Mouse (Mus musculus) kidney, adult 2 months (tissue): Measurements from ENCODE around the gene Cdk5r2. TPM values are rescaled to one million over a fixed set of nuclear protein-coding genes. Genes with fewer than 3 reads are reported as not detected.
A peak's percentile ranks its signal among the peaks of the same experiment; 100 is the strongest.

Experiments
- DNase-seq: peaks from one replicate; pipeline ENCODE4 v3.0.0; 2021
- H3K27ac ChIP-seq: fragments of 200-500 bp; 2 replicates; pipeline ENCODE4 v1.5.1; 2012; ENCODE audit warnings: low read depth, low read length, control low read depth, inconsistent platforms; ENCODE audit not compliant: insufficient read depth
- H3K27me3 ChIP-seq: fragments of 200-500 bp; replicated peaks from 2 replicates; pipeline ENCODE4 v1.6.1; 2012; ENCODE audit warnings: mild to moderate bottlenecking, moderate library complexity, low read length, inconsistent platforms; ENCODE audit not compliant: control insufficient read depth, insufficient read depth
- H3K36me3 ChIP-seq: fragments of 200-500 bp; 2 replicates; pipeline ENCODE4 v1.6.1; 2012; ENCODE audit warnings: mild to moderate bottlenecking, moderate library complexity, low read length, inconsistent platforms; ENCODE audit not compliant: control insufficient read depth, insufficient read depth
- H3K4me1 ChIP-seq: fragments of 200-500 bp; 2 replicates; pipeline ENCODE4 v1.6.1; 2011; ENCODE audit warnings: low read length; ENCODE audit not compliant: control insufficient read depth, insufficient read depth
- H3K4me3 ChIP-seq: fragments of 200-500 bp; 2 replicates; pipeline ENCODE4 v1.5.1; 2011; ENCODE audit warnings: mild to moderate bottlenecking, low read depth, low read length, control low read depth; ENCODE audit not compliant: insufficient read depth
- CTCF ChIP-seq: fragments of 200-500 bp; conservative IDR thresholded peaks from 2 replicates; pipeline ENCODE4 v1.5.1; 2011; ENCODE audit warnings: low read depth, mild to moderate bottlenecking, control low read depth, low read length, moderate library complexity, mixed read lengths; ENCODE audit not compliant: insufficient read depth, insufficient read length
- POLR2A ChIP-seq: fragments of 200-500 bp; IDR thresholded peaks from one replicate; pipeline ENCODE4 v1.6.1; 2011; ENCODE audit warnings: low read depth, low read length, control low read depth
- WGBS: fragments of 180-500 bp; shearing (Covaris S2); methylation state at CpG from one replicate; pipeline ENCODE4 v1.1.7; 2018; 5-methylcytosine and 5-hydroxymethylcytosine counted together
- polyA plus RNA-seq: library from polyadenylated mRNA; depleted of rRNA; stranded (reverse); fragments of >200 nt; gene quantifications from 2 replicates; pipeline ENCODE4 v1.2.3, GENCODE M21; 2012; rRNA removed

Gene Cdk5r2
- polyA plus RNA-seq, 1 experiment: 0.31 TPM

DNA sequence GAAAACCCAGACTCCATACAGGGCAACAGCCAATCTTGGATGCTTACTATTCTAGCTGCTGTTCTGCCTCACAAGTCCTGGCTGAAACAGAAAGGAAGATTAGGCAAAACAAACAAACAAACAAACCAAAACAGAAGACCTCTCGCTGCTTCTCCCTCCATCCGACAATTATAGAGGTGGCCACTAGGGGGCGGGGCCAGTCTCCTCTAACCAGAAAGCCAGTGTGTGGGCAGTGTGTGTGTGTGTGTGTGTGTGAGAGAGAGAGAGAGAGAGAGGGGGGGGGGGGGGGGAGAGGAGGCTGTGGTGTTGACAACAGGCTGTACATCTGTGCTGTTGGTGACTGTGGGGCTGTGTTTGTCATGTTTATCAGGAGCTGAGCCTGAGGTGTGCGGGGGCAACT is 40.2 kb downstream of the Cdk5r2 start:
- DNase-seq: peak; percentile 58
- H3K4me3 ChIP-seq: no peak overlapping the region
- TF ChIP-seq POLR2A: no peak
- peak; percentile 58 for TF ChIP-seq CTCF
- H3K36me3 ChIP-seq: no peaks in the 10 kb centered on the region
- no peak overlapping the region for H3K27ac ChIP-seq
- H3K4me1 ChIP-seq: 0 out of 2 replicates have a peak, but pooled peaks cover 4% of the 10 kb centered on the region
- 24% methylated on average over 4 of the region's 4 CpGs for WGBS
- no peaks in the 10 kb centered on the region; the same call in 1 of the 2 replicates for H3K27me3 ChIP-seq

DNA sequence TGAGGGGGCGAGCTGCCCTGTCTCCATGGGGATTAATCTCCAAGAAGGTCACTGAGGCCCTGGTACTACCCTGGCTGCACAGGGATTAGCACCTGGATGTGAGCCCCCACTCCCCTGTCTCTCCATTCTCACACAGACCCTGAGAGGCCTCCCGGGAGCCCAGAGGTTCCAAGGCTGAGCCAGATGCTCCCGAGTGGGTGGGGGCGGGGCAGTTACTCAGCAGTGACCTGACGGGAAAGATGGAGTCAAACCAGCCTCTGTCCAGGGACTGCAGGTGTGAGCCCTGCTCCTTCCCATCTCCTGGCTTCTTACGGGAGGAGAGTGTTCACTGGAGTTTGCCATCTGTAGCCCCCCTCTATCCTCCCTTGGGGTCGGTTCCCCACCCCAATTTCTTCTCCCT is 43.2 kb downstream of the Cdk5r2 start:
- TF ChIP-seq POLR2A: no peak
- no peak for TF ChIP-seq CTCF
- WGBS: 16% methylated on average over 7 of the region's 7 CpGs
- Histone ChIP-seq H3K27me3 (no peaks in the 10 kb centered on the region), H3K4me3 (no peak overlapping the region), H3K27ac (no peak overlapping the region), H3K36me3 (no peaks in the 10 kb centered on the region), H3K4me1 (0 out of 2 replicates have a peak, but pooled peaks cover 5% of the 10 kb centered on the region)
- DNase-seq: no peak

DNA sequence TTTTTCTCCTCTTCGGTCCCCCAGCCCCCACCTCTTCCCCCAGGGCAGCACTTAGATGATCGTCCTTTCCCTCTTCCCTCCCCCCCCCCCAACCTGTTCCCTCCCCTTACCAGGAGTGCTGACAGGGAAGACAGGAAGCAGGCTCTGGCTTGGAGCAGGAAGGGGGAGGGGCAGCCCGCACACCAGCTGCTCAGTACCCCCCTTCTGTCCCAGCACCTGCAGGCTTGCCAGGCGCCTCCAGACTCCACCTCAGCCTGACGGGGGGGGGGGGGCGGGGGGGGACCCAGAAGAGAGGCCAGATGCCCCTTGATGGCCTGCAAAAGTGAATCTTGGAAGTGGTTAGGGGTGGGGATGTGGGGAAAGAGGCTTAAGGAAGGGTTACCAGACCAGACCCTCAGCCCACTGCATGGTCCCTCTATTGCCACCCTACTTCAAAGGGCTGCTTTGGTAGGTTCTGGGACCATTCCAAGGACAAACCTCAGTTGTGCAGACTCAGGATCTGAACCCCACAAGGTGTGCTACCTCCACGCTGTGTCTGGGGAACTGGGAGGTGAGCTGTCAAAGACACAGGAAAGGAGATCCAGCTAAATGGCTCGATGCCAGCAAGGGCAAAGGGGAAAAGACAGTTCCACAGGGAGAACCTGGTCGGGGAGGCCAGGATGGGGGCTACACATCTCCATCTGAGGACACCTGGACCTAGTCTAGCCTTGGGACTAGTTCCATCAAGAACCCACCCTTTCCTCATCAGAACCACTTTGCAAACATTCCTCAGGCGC is 44.1 kb downstream of the Cdk5r2 start:
- no peaks in the 10 kb centered on the region for H3K27me3 ChIP-seq
- TF ChIP-seq CTCF: no peak
- no peak for TF ChIP-seq POLR2A
- no peak overlapping the region for H3K27ac ChIP-seq
- no peaks in the 10 kb centered on the region for H3K36me3 ChIP-seq
- 0 out of 2 replicates have a peak, but pooled peaks cover 5% of the 10 kb centered on the region for H3K4me1 ChIP-seq
- H3K4me3 ChIP-seq: no peak overlapping the region
- DNase-seq: peak; percentile 32
- 13% methylated on average over 9 of the region's 10 CpGs for WGBS

DNA sequence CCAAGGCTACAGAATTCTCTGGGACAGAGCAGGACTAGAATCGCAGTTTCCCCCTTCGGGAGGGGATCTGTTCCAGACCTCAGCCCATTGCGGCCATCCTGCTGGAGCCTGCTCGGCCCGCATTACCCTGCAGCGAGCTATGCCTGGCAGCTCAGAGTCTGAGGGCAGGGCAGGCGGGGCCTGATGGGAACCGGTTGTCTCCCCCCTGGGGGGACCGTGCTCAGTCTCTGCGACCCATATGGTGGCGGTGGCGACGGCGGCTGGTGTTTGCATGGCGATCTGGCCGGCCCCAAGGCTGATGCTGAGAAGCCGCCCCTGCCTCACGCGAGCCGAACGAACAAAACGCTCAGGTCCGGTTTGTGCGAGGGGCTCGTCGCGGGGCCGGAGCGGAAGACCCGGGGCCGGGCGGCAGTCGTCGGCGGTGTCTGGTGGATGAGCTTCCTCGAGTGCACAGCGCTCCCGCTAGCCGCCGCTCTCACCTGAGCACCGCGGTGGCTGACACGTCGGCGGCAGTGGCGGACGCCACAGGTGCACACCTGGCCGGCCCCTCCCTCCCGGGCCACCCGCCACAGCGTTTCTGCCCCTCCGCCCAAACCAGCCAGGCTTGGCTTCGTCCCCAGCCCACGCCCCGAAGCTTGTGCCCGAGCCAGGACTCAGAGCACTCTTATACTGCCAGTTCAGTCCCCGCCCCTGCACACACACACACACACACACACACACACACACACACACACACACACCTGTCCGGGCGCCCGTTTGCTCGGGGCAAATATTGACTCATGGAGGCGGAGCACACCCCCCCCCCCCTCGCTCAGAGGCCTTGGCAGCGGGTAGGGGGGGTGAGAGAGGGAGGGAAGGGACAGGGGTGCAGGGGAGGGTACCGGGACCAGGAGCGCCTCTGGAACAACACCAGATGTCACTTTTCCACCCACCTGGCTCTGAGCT is 45.9 kb downstream of the Cdk5r2 start:
- no peaks in the 10 kb centered on the region for H3K27me3 ChIP-seq
- H3K4me3 ChIP-seq: no peak overlapping the region; the same call in 1 of the 2 replicates
- H3K36me3 ChIP-seq: no peaks in the 10 kb centered on the region
- no peak for TF ChIP-seq POLR2A
- no peak for TF ChIP-seq CTCF
- H3K27ac ChIP-seq: no peak overlapping the region
- whole genome bisulfite sequencing: 1% methylated on average over 61 of the region's 66 CpGs
- 0 out of 2 replicates have a peak, but pooled peaks cover 5% of the 10 kb centered on the region for H3K4me1 ChIP-seq
- peak; percentile 69 for DNase-seq

DNA sequence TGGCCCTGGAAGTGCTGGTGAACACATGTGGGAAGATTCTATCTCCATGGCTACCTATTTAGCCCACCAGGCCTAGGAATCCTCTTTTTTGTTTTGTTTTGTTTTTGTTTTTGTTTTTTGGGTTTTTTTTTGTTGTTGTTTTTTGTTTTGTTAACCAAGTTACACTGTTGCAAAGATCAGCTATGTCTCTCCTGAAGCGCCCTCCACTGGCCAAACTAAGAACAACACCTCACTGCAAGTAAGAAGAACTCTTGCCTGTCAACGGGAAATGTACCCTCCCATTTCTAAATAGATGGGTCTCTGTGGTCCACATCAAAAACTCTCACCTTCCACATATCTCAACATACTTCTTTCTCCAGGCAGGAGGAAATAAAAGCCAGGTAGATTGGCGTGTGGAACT is 47.0 kb downstream of the Cdk5r2 start:
- TF ChIP-seq CTCF (peak; percentile 36; the same call in 1 of the 2 replicates), POLR2A (no peak)
- H3K27me3 ChIP-seq: no peaks in the 10 kb centered on the region
- DNase-seq: peak; percentile 57
- WGBS: 4% methylated on average over 3 of the region's 3 CpGs
- no peaks in the 10 kb centered on the region for H3K36me3 ChIP-seq
- H3K4me1 ChIP-seq: 0 out of 2 replicates have a peak, but pooled peaks cover 5% of the 10 kb centered on the region
- no peak overlapping the region for H3K27ac ChIP-seq
- no peak overlapping the region for H3K4me3 ChIP-seq

DNA sequence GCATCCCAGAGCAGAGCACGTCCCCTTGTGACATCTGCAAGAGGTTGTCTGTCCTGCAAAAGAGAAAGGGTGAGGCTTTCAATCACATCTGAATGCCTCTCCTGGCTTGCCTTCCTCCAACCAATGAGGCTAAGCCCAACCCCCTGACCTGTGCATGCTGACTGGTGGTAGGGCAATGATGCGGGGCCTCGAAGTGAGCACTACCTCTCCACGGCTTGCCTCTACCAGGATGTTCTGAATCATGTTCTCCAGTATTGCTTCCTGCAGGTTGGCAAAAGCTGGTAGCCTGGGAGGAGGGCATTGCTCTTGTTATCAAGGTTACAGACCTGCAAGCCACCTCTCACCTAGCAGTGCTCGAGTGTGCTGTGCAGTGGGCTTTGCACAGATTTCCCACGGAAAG is 47.5 kb downstream of the Cdk5r2 start:
- DNase-seq: no peak
- Histone ChIP-seq H3K4me3 (no peak overlapping the region), H3K27me3 (no peaks in the 10 kb centered on the region), H3K4me1 (0 out of 2 replicates have a peak, but pooled peaks cover 5% of the 10 kb centered on the region), H3K36me3 (no peaks in the 10 kb centered on the region), H3K27ac (no peak overlapping the region)
- 19% methylated on average over 6 of the region's 6 CpGs for WGBS
- TF ChIP-seq POLR2A: no peak
- no peak for TF ChIP-seq CTCF

Other genes with a start within 250 kb of the Cdk5r2 start
- 11.2 and 15.2 TPM in 2 replicates for gene Ttll4, start 193.2 kb upstream of the Cdk5r2 start, polyA plus RNA-seq
- gene Cyp27a1, start 141.4 kb upstream of the Cdk5r2 start, polyA plus RNA-seq: 31.7 and 34.6 TPM in 2 replicates
- 2.9 TPM in 2 replicates for gene Prkag3, start 105.7 kb upstream of the Cdk5r2 start, polyA plus RNA-seq
- 0.27 and 0.48 TPM in 2 replicates for gene Wnt6, start 83.0 kb upstream of the Cdk5r2 start, polyA plus RNA-seq
- 1.2 TPM in 2 replicates for gene Wnt10a, start 63.4 kb upstream of the Cdk5r2 start, polyA plus RNA-seq
- gene Fev, start 30.5 kb downstream of the Cdk5r2 start, polyA plus RNA-seq: not detected in 2 replicates
- not detected in 2 replicates for gene Cryba2, start 38.2 kb downstream of the Cdk5r2 start, polyA plus RNA-seq
- 1.6 and 2.4 TPM in 2 replicates for gene Cfap65, start 80.7 kb downstream of the Cdk5r2 start, polyA plus RNA-seq
- gene Ihh, start 96.7 kb downstream of the Cdk5r2 start, polyA plus RNA-seq: 30.3 and 43.5 TPM in 2 replicates